Mouse (Mus musculus) forebrain, embryonic 16.5 days (tissue): ENCODE data around the gene Prg2. TPM values are rescaled to one million over a fixed set of nuclear protein-coding genes. Genes with fewer than 3 reads are reported as not detected.

Experiments
- polyA plus RNA-seq: library from polyadenylated mRNA; unstranded; fragments of >200 nt; fragmentation: Nextera tagmentation; extraction: Ambion mirVana; gene quantifications from 2 replicates; pipeline ENCODE4 v1.2.1, GENCODE M21; 2015

Prg2 gene
- polyA plus RNA-seq, 1 experiment from 2014 or later, result not detected

Other genes starting within 250 kb of the Prg2 start
- gene Ypel4, start 246.4 kb upstream of the Prg2 start, polyA plus RNA-seq, result 21.8 and 24.7 TPM in 2 replicates
- 3.9 and 4.9 TPM in 2 replicates for gene Gm19426, start 236.8 kb upstream of the Prg2 start, polyA plus RNA-seq
- 25.0 and 26.9 TPM in 2 replicates for gene Serping1, start 205.0 kb upstream of the Prg2 start, polyA plus RNA-seq
- 21.2 and 28.1 TPM in 2 replicates for gene Ube2l6, start 181.6 kb upstream of the Prg2 start, polyA plus RNA-seq
- not detected in 2 replicates for gene Smtnl1, start 157.8 kb upstream of the Prg2 start, polyA plus RNA-seq
- gene Timm10, start 153.5 kb upstream of the Prg2 start, polyA plus RNA-seq, result 58.0 and 69.5 TPM in 2 replicates
- gene Slc43a1, start 141.6 kb upstream of the Prg2 start, polyA plus RNA-seq, result 2.6 and 3.1 TPM in 2 replicates
- gene Rtn4rl2, start 93.8 kb upstream of the Prg2 start, polyA plus RNA-seq, result 9.8 and 11.4 TPM in 2 replicates
- 6.6 and 7.2 TPM in 2 replicates for gene Slc43a3, start 43.9 kb upstream of the Prg2 start, polyA plus RNA-seq
- not detected in 2 replicates for gene Prg3, start 7.8 kb downstream of the Prg2 start, polyA plus RNA-seq
- gene Ssrp1, start 56.8 kb downstream of the Prg2 start, polyA plus RNA-seq, result 228 and 250 TPM in 2 replicates
- gene P2rx3, start 57.0 kb downstream of the Prg2 start, polyA plus RNA-seq, result 0.66 and 1.1 TPM in 2 replicates
- 24.0 and 26.2 TPM in 2 replicates for gene Tnks1bp1, start 67.6 kb downstream of the Prg2 start, polyA plus RNA-seq
- 20.7 and 34.3 TPM in 2 replicates for gene Aplnr, start 155.8 kb downstream of the Prg2 start, polyA plus RNA-seq
- gene Lrrc55, start 216.7 kb downstream of the Prg2 start, polyA plus RNA-seq, result 12.3 and 14.9 TPM in 2 replicates